Mouse (Mus musculus): Measurements from ENCODE around the gene Fam117a.

Fam117a gene

GRCm38 (mm10) chr11:95336568-95337128 lies at the start of gene Fam117a:
TSS of gene Fam117a (plus strand) at chr11:95337018.
- DNase-seq = peak; percentile 29 to 39

GRCm38 (mm10) chr11:95291998-95292397 lies 44.8 kb upstream of the Fam117a start:
- no peak for DNase-seq

- DNase-seq = no peak
Measured at GRCm38 (mm10) chr11:95293017-95293624, 43.7 kb upstream of the Fam117a start.

GRCm38 (mm10) chr11:95295736-95296135 lies 41.1 kb upstream of the Fam117a start:
- no peak for DNase-seq

GRCm38 (mm10) chr11:95298146-95298545 lies 38.7 kb upstream of the Fam117a start:
- no peak for DNase-seq

- no peak for DNase-seq
Measured at GRCm38 (mm10) chr11:95299886-95300285, 36.9 kb upstream of the Fam117a start.

- no peak for DNase-seq
Measured at GRCm38 (mm10) chr11:95301772-95302171, 35.0 kb upstream of the Fam117a start.

- DNase-seq = no peak
Measured at GRCm38 (mm10) chr11:95305600-95305999, 31.2 kb upstream of the Fam117a start.

- DNase-seq = no peak
Measured at GRCm38 (mm10) chr11:95307526-95307925, 29.3 kb upstream of the Fam117a start.

GRCm38 (mm10) chr11:95309510-95310006 lies 27.3 kb upstream of the Fam117a start:
- DNase-seq = peak; percentile 95 to 97

GRCm38 (mm10) chr11:95310007-95310647 lies 26.7 kb upstream of the Fam117a start, which contains the start of gene Kat7:
TSS of gene Kat7 (minus strand) at chr11:95310246.
- peak; percentile 97 to 98 for DNase-seq

GRCm38 (mm10) chr11:95310648-95311424 lies 26.0 kb upstream of the Fam117a start:
- peak in 1 of 2 experiments; percentile 18 for DNase-seq

GRCm38 (mm10) chr11:95311425-95311807 lies 25.4 kb upstream of the Fam117a start:
- DNase-seq = no peak

GRCm38 (mm10) chr11:95315215-95315955 lies 21.4 kb upstream of the Fam117a start:
- no peak for DNase-seq

- no peak for DNase-seq
Measured at GRCm38 (mm10) chr11:95318116-95318515, 18.7 kb upstream of the Fam117a start.

GRCm38 (mm10) chr11:95319506-95319905 lies 17.3 kb upstream of the Fam117a start:
- no peak for DNase-seq

- no peak for DNase-seq
Measured at GRCm38 (mm10) chr11:95320010-95320409, 16.8 kb upstream of the Fam117a start.

GRCm38 (mm10) chr11:95324181-95324580 lies 12.6 kb upstream of the Fam117a start:
- DNase-seq = no peak

- no peak for DNase-seq
Measured at GRCm38 (mm10) chr11:95325832-95326231, 11.0 kb upstream of the Fam117a start.

- no peak for DNase-seq
Measured at GRCm38 (mm10) chr11:95326243-95326642, 10.6 kb upstream of the Fam117a start.

- no peak for DNase-seq
Measured at GRCm38 (mm10) chr11:95328629-95329028, 8.2 kb upstream of the Fam117a start.

- DNase-seq = no peak
Measured at GRCm38 (mm10) chr11:95330662-95331061, 6.2 kb upstream of the Fam117a start.

Measured in cerebellum, postnatal 36 days (tissue).